Mouse (Mus musculus): ENCODE data around the gene Naa80. TPM values are rescaled to one million over a fixed set of nuclear protein-coding genes. Genes with fewer than 3 reads are reported as not detected.

The Naa80 gene
- polyA plus RNA-seq, 1 experiment from 2014 or later: 14.7 TPM

DNA sequence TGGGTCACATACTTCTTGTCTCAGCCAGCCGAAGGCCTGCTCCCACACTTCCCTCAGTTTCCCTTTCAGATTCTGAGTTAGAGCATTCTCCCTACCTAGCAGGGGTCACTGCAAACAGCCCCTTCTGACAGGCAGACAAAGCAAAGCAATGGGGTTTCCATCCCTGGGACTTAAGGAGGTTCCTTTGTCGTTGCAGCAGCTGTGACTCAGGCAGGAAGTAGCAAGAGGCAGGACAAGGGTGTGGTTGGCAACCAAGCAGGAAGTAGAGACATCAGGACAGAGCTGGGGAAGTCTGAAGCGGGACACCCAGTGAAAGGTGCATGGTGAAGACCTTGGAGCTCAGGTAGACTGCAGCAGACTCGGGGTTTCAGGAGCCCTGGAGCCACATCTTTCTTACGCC lies 45.9 kb downstream of the Naa80 start:
- Histone ChIP-seq H3K9me3 (ENCODE audit: low read depth, low read length) (no peaks in the 10 kb centered on the region), H3K9ac (no peak overlapping the region; the same call in 1 of the 2 replicates), H3K27me3 (ENCODE audit: insufficient read depth, low read length) (no peaks in the 10 kb centered on the region), H3K4me2 (no peak overlapping the region), H3K27ac (ENCODE audit: low read depth) (peak overlapping the region; percentile 54; the same call in 1 of the 2 replicates), H3K36me3 (ENCODE audit: insufficient read depth) (peaks cover 68% of the 10 kb centered on the region), H3K4me3 (ENCODE audit: low read depth, low read length) (no peak overlapping the region), H3K4me1 (ENCODE audit: insufficient read depth) (peaks cover 26% of the 10 kb centered on the region)
- WGBS: 68% methylated on average over 5 of the region's 5 CpGs
- DNase-seq: peak; percentile 40
- TF ChIP-seq CTCF (IDR thresholded peaks at IDR 0.05; ENCODE audit: low read depth): no peak
- ATAC-seq (ENCODE audit: insufficient read depth): no peak

DNA sequence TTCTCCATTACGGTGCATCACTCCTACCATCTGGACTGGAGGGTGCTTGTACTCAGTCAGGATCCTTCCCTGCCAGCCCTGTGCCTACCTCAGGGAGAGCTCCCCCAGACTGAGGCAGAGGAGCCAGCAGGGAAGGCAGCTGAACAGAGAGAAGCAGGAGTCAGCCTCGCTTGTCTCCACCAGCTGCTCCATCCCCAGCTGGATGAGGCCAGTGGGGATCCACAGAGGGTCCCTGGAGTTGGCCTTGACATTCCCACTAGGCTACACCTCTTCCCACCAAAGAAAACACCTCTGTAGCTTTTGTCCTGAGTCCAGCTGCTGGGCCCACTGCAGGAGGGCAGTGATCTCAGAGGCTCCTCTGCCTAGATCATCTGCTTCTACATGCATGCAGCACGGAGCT lies 46.3 kb downstream of the Naa80 start:
- Histone ChIP-seq H3K27me3 (ENCODE audit: insufficient read depth, low read length) (no peaks in the 10 kb centered on the region), H3K4me2 (no peak overlapping the region), H3K4me3 (ENCODE audit: low read depth, low read length) (no peak overlapping the region), H3K36me3 (ENCODE audit: insufficient read depth) (peaks cover 65% of the 10 kb centered on the region), H3K9me3 (ENCODE audit: low read depth, low read length) (no peaks in the 10 kb centered on the region), H3K9ac (no peak overlapping the region; the same call in 1 of the 2 replicates), H3K27ac (ENCODE audit: low read depth) (peak overlapping the region; percentile 54; the same call in 1 of the 2 replicates), H3K4me1 (ENCODE audit: insufficient read depth) (peaks cover 26% of the 10 kb centered on the region)
- ATAC-seq (ENCODE audit: insufficient read depth) (no peak), DNase-seq (no peak)
- TF ChIP-seq CTCF (IDR thresholded peaks at IDR 0.05; ENCODE audit: low read depth): no peak
- WGBS: 82% methylated on average over 3 of the region's 3 CpGs

DNA sequence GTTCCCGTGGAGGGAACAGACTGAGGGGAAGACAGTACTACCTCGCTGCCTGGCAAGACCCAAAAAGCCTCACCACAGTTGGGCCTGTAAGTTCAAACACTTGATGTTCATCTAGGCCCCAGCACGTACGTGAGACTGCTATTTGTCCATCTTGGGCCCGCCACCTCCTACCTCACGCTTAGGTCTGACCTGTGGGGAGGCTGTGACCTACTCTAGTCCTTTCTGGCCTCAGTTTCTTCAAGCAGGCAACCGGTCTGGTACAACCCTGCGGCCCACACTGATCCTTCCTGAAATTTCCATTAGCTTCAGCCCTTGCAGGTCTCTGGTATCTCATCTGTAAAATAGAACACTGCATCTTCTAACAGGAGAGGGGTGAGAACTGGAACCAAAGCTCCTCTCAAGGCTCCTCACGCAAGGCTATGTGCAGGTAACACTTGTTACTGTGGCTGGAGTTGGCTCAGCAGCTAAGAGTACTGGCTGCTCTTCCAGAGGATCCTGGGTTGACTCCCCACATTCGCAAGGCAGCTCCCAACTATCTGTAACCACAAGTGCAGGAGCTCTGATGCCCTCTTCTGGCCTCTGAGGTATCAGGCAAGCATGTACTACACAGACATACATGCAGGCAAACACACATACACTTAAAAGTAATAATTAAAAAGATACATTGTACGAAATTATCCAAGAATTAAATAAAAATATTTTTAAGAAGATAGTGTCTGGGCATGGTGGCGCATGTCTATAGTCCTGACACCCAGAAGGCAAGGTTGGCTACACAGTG lies 46.9 kb downstream of the Naa80 start:
- H3K36me3 ChIP-seq (ENCODE audit: insufficient read depth): peaks cover 59% of the 10 kb centered on the region
- no peaks in the 10 kb centered on the region for H3K27me3 ChIP-seq (ENCODE audit: insufficient read depth, low read length)
- WGBS: 87% methylated on average over 12 of the region's 12 CpGs
- TF ChIP-seq CTCF (IDR thresholded peaks at IDR 0.05; ENCODE audit: low read depth): peak; percentile 29; the same call in 1 of the 2 replicates
- H3K9me3 ChIP-seq (ENCODE audit: low read depth, low read length): no peaks in the 10 kb centered on the region
- peaks cover 32% of the 10 kb centered on the region for H3K4me1 ChIP-seq (ENCODE audit: insufficient read depth)
- ATAC-seq (ENCODE audit: insufficient read depth): no peak
- H3K9ac ChIP-seq: no peak overlapping the region
- H3K27ac ChIP-seq (ENCODE audit: low read depth): 0 out of 2 replicates have a peak overlapping the region, but pooled peaks have one; percentile 54
- no peak for DNase-seq
- H3K4me3 ChIP-seq (ENCODE audit: low read depth, low read length): no peak overlapping the region
- 0 out of 2 replicates have a peak overlapping the region, but pooled peaks have one; percentile 48 for H3K4me2 ChIP-seq

DNA sequence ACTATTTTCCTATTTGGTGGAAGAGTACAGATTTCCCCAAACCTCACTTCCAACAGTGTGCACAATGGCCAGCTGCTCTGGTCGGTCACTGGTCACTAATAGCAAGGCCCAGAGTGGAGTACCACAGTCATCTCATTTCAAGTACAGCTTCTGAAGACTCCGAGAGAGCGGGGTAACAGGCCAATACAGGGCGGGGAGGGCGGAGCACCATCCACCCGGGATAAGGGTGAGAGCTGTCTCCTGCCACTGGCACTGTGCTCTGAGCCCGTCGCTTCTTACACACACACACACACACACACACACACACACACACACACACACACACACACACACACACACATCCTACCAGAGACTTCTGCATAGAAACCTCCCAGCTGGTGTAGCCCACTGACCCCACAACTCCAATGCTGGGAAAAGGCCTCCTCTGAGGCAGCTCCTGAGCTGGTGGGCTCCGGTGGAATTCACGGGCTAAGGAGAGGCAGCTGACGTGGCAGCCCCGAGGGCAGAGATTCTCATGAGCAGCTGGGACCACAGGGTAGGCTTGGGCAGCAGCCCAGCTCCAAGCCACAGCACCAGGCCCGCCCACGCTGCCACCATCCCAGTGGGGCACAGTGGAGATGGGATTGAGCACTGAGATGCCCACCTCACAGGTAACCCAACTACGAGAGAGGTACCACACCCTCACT lies 47.6 kb downstream of the Naa80 start:
- Histone ChIP-seq H3K9me3 (ENCODE audit: low read depth, low read length) (no peaks in the 10 kb centered on the region), H3K4me3 (ENCODE audit: low read depth, low read length) (no peak overlapping the region), H3K27me3 (ENCODE audit: insufficient read depth, low read length) (no peaks in the 10 kb centered on the region), H3K4me1 (ENCODE audit: insufficient read depth) (peaks cover 36% of the 10 kb centered on the region), H3K4me2 (peak overlapping the region; percentile 48), H3K9ac (peak overlapping the region; percentile 36; the same call in 1 of the 2 replicates), H3K27ac (ENCODE audit: low read depth) (peak overlapping the region; percentile 86), H3K36me3 (ENCODE audit: insufficient read depth) (peaks cover 58% of the 10 kb centered on the region)
- DNase-seq: peak; percentile 37
- ATAC-seq (ENCODE audit: insufficient read depth): peak; percentile 16
- TF ChIP-seq CTCF (IDR thresholded peaks at IDR 0.05; ENCODE audit: low read depth): no peak
- WGBS: 40% methylated on average over 15 of the region's 15 CpGs

DNA sequence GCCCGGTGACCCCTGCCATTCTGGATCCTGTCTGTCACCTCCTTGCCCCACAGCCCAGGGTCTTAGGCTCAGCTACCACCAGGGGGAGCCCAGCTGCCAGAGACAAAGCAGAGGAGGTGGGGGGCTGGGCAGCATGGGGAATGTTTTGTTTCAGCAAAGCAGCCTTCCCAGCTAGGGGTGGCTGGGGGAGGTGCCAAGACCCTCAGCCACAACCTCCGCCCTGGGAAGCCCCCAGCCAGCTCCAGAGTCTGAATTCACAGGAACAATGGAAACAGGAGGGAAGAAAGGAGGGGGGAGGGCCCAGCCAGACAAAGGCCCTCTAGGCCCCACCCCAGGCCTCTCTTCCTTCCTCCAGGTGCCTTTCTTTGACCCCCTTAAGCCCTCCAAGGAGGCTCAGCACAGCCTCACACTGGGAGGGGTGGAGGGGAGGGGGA lies 48.2 kb downstream of the Naa80 start:
- peak overlapping the region; percentile 48 for H3K4me2 ChIP-seq
- H3K4me3 ChIP-seq (ENCODE audit: low read depth, low read length): no peak overlapping the region
- peaks cover 41% of the 10 kb centered on the region for H3K4me1 ChIP-seq (ENCODE audit: insufficient read depth)
- WGBS: 5% methylated on average over 2 of the region's 2 CpGs
- peak overlapping the region; percentile 42 for H3K9ac ChIP-seq
- peak overlapping the region; percentile 86 for H3K27ac ChIP-seq (ENCODE audit: low read depth)
- peaks cover 62% of the 10 kb centered on the region for H3K36me3 ChIP-seq (ENCODE audit: insufficient read depth)
- peak; percentile 66 for ATAC-seq (ENCODE audit: insufficient read depth)
- peak; percentile 93 for DNase-seq
- H3K9me3 ChIP-seq (ENCODE audit: low read depth, low read length): no peaks in the 10 kb centered on the region
- peak; percentile 99 for TF ChIP-seq CTCF (IDR thresholded peaks at IDR 0.05; ENCODE audit: low read depth)
- H3K27me3 ChIP-seq (ENCODE audit: insufficient read depth, low read length): no peaks in the 10 kb centered on the region

DNA sequence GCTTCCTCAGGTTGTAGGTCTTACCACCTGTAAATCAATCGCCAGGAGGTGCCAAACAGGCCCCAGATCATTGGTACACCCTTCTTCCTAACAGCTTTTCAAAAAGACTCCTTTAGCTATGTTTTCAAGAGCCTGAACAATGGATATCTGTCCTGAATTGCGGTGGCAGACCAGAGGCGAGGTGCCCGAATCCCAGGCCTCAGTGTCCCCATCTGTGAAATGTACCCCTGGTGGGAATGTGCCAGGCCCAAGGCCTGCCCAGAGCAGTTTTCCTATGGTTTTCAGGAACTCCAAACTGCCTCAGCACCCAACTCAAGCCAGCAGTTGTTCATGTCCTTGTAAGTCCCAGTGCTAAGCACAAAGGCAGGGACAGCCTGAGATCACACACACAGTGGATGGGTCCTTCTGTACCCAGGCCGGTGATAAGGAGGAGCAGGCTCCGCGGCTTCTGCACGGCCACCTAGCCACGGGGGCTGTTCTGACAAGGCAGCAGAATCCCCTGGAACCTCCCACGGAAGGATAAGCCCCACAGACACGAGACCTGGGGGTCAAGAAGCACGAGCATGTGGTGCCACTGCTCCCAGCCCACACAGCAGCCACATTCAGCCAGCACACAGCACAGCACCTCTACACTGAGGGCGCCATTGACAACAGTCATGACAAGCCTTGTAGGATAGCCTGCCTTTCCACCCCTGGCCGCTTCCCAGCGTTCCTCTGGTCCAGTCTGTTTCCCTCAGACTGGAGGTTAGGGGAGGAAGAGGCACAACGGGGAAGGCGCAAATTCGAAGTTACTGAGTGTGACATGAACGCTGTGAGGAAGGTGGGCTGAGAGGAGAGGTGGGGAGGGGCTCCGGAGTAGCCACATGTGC lies 48.9 kb downstream of the Naa80 start:
- ATAC-seq (ENCODE audit: insufficient read depth) (no peak), DNase-seq (no peak)
- Histone ChIP-seq H3K9me3 (ENCODE audit: low read depth, low read length) (no peaks in the 10 kb centered on the region), H3K27me3 (ENCODE audit: insufficient read depth, low read length) (no peaks in the 10 kb centered on the region), H3K36me3 (ENCODE audit: insufficient read depth) (peaks cover 54% of the 10 kb centered on the region), H3K4me1 (ENCODE audit: insufficient read depth) (peaks cover 46% of the 10 kb centered on the region), H3K4me2 (peak overlapping the region; percentile 48), H3K9ac (peak overlapping the region; percentile 42), H3K4me3 (ENCODE audit: low read depth, low read length) (no peak overlapping the region), H3K27ac (ENCODE audit: low read depth) (peak overlapping the region; percentile 75)
- TF ChIP-seq CTCF (IDR thresholded peaks at IDR 0.05; ENCODE audit: low read depth): no peak
- WGBS: 33% methylated on average over 20 of the region's 20 CpGs
